Mouse (Mus musculus) midbrain, embryonic 10.5 days (tissue): ENCODE measurements around the gene Nat14. TPM values are rescaled to one million over a fixed set of nuclear protein-coding genes. Genes with fewer than 3 reads are reported as not detected.
A peak's percentile ranks its signal among the peaks of the same experiment; 100 is the strongest.

Experiments used
- DNase-seq: peaks from one replicate; pipeline ENCODE4 v3.0.0-alpha.2; 2017; ENCODE audit warnings: low spot score
- H3K27ac ChIP-seq: fragments of 300-500 bp; sonication (generic); replicated peaks from 2 replicates; pipeline ENCODE4 v1.5.1; 2016; ENCODE audit warnings: mild to moderate bottlenecking
- H3K27me3 ChIP-seq: fragments of 300-500 bp; sonication (generic); 2 replicates; pipeline ENCODE4 v1.6.1; 2016; ENCODE audit warnings: low read depth, mild to moderate bottlenecking; ENCODE audit not compliant: poor library complexity, severe bottlenecking
- H3K36me3 ChIP-seq: fragments of 300-500 bp; sonication (generic); 2 replicates; pipeline ENCODE4 v1.6.1; 2016; ENCODE audit warnings: mild to moderate bottlenecking, moderate library complexity
- H3K4me1 ChIP-seq: fragments of 300-500 bp; sonication (generic); 2 replicates; pipeline ENCODE4 v1.6.1; 2016
- H3K4me3 ChIP-seq: fragments of 300-500 bp; sonication (generic); 2 replicates; pipeline ENCODE4 v1.5.1; 2016; ENCODE audit warnings: mild to moderate bottlenecking, moderate library complexity
- H3K9me3 ChIP-seq: fragments of 300-500 bp; sonication (generic); replicated peaks from 2 replicates; pipeline ENCODE4 v1.6.1; 2016; ENCODE audit warnings: mild to moderate bottlenecking
- WGBS: fragments of 180-500 bp; shearing (Covaris S2); methylation state at CpG from one replicate; pipeline ENCODE4 v1.1.7; 2016; 5-methylcytosine and 5-hydroxymethylcytosine counted together
- polyA plus RNA-seq: library from polyadenylated mRNA; unstranded; fragments of >200 nt; fragmentation: Nextera tagmentation; extraction: Ambion mirVana; gene quantifications from 2 replicates; pipeline ENCODE4 v1.2.1, GENCODE M21; 2016

The Nat14 gene
- polyA plus RNA-seq, 1 experiment from 2014 or later = 10.4 TPM

- WGBS = 47% methylated on average over 2 of the region's 2 CpGs
- peak; percentile 71 for DNase-seq
- Histone ChIP-seq H3K27ac (no peak overlapping the region), H3K36me3 (no peaks in the 10 kb centered on the region), H3K9me3 (peaks cover 6% of the 10 kb centered on the region; the same call in 1 of the 2 replicates), H3K4me3 (no peak overlapping the region), H3K27me3 (no peaks in the 10 kb centered on the region), H3K4me1 (0 out of 2 replicates have a peak, but pooled peaks cover 3% of the 10 kb centered on the region)
These were observed 16.6 kb downstream of the Nat14 start for GRCm38 (mm10) chr7:4938456-4938855.

DNA sequence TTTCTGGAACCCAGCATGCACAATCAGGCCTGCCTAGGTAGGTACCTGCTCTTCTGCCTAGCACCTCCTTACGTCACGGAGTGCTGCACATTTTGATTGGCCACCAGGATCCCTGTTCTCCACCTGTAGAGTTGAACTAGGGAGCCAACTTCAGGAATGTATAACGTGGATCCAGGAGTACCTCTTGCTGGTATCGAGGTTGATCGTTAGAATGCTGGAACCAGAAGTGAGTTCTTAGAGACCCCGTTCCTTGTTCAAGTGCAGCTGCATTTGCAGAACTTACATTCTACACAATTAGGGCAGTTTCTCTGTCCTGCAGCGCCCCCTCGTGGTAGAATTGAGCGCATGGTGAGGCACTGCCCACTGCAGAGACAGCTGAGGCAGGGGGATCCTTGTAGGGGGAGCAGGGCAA lies 18.2 kb downstream of the Nat14 start:
- WGBS = 25% methylated on average over 9 of the region's 9 CpGs
- Histone ChIP-seq H3K27ac (no peak overlapping the region), H3K4me3 (no peak overlapping the region)

GRCm38 (mm10) chr7:4942673-4943072 lies 20.8 kb downstream of the Nat14 start:
- H3K4me1 ChIP-seq = 0 out of 2 replicates have a peak, but pooled peaks cover 5% of the 10 kb centered on the region
- 53% methylated on average over 5 of the region's 5 CpGs for WGBS
- H3K36me3 ChIP-seq = no peaks in the 10 kb centered on the region
- H3K27ac ChIP-seq = no peak overlapping the region
- H3K4me3 ChIP-seq = no peak overlapping the region
- DNase-seq = peak; percentile 10
- no peaks in the 10 kb centered on the region for H3K9me3 ChIP-seq
- no peaks in the 10 kb centered on the region for H3K27me3 ChIP-seq

More for the DNA sequence above, 18.2 kb downstream of the Nat14 start:
- Histone ChIP-seq H3K9me3 (no peaks in the 10 kb centered on the region), H3K4me1 (0 out of 2 replicates have a peak, but pooled peaks cover 5% of the 10 kb centered on the region), H3K36me3 (no peaks in the 10 kb centered on the region), H3K27me3 (no peaks in the 10 kb centered on the region)
- DNase-seq = peak; percentile 81

- Histone ChIP-seq H3K4me3 (peak overlapping the region; percentile 42), H3K4me1 (0 out of 2 replicates have a peak, but pooled peaks cover 5% of the 10 kb centered on the region), H3K9me3 (no peaks in the 10 kb centered on the region), H3K36me3 (no peaks in the 10 kb centered on the region), H3K27me3 (no peaks in the 10 kb centered on the region), H3K27ac (peak overlapping the region; percentile 59)
- peak; percentile 87 for DNase-seq
- WGBS = 20% methylated on average over 15 of the region's 15 CpGs
These were observed 21.5 kb downstream of the Nat14 start for GRCm38 (mm10) chr7:4943223-4943815.

DNA sequence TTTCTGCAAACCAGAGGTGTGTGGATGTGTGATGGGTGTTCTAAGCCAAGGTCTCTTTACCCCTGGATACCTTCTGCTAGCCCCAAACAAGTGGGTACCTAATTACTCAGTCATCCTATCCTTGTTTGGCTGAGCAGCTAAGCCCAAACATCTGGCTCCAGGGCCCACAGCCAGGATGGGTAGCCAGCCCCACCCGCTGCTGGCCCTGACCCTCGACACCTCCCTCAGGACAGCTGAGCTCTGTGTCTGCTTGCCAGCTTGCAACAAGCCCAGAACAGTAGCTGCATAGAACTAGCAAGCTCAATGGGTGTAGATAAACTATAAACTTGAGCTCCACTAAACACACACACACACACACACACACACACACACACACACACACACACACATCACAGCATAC lies 26.0 kb downstream of the Nat14 start:
- WGBS = 67% methylated on average over 2 of the region's 2 CpGs
- H3K9me3 ChIP-seq = no peaks in the 10 kb centered on the region
- 0 out of 2 replicates have a peak, but pooled peaks cover 5% of the 10 kb centered on the region for H3K4me1 ChIP-seq
- no peaks in the 10 kb centered on the region for H3K36me3 ChIP-seq
- DNase-seq = no peak
- H3K27me3 ChIP-seq = no peaks in the 10 kb centered on the region
- no peak overlapping the region for H3K4me3 ChIP-seq
- H3K27ac ChIP-seq = no peak overlapping the region

GRCm38 (mm10) chr7:4948386-4948785 lies 26.6 kb downstream of the Nat14 start:
- no peak overlapping the region for H3K4me3 ChIP-seq
- no peak for DNase-seq
- H3K36me3 ChIP-seq = no peaks in the 10 kb centered on the region
- H3K4me1 ChIP-seq = 0 out of 2 replicates have a peak, but pooled peaks cover 3% of the 10 kb centered on the region
- 83% methylated on average over 6 of the region's 6 CpGs for WGBS
- H3K27ac ChIP-seq = no peak overlapping the region
- no peaks in the 10 kb centered on the region for H3K27me3 ChIP-seq
- no peaks in the 10 kb centered on the region for H3K9me3 ChIP-seq

- Histone ChIP-seq H3K4me3 (no peak overlapping the region), H3K27ac (no peak overlapping the region), H3K9me3 (no peaks in the 10 kb centered on the region), H3K36me3 (no peaks in the 10 kb centered on the region), H3K4me1 (no peaks in the 10 kb centered on the region), H3K27me3 (no peaks in the 10 kb centered on the region)
- 89% methylated on average over 19 of the region's 19 CpGs for WGBS
- no peak for DNase-seq
These were observed 28.9 kb downstream of the Nat14 start for GRCm38 (mm10) chr7:4950561-4951342.

DNA sequence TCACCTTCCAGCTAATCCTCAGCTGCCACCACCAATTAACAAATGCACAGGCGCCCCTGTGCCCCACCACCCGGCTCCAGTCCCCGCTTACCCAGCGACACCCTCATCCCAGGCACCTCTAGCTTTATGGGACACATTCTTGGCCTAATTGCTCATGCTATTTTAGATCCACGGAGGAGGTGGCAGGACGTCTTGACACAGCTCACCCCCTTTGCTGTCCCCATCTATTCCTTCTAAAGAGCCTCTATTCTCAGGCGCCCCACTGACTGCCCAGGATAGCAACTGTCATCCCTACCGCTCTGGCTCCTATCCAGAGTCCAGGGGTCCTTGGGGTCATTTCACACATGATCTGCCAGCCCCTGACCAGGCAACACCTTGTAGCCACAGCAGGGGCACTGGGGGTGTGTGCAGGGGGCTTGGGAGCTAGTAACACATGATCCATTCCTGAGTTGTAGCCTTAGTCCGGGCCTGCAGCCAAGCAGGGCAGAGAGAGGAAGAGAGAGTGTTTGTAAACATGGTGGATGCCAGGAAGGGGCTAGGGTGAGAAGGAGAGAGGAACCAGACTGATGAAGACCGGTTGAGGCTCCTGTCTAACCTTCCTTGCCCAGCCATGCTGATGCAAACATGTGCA lies 32.1 kb downstream of the Nat14 start:
- Histone ChIP-seq H3K27me3 (no peaks in the 10 kb centered on the region), H3K4me3 (no peak overlapping the region), H3K27ac (no peak overlapping the region), H3K4me1 (no peaks in the 10 kb centered on the region), H3K36me3 (no peaks in the 10 kb centered on the region), H3K9me3 (no peaks in the 10 kb centered on the region)
- no peak for DNase-seq
- 32% methylated on average over 10 of the region's 10 CpGs for WGBS

DNA sequence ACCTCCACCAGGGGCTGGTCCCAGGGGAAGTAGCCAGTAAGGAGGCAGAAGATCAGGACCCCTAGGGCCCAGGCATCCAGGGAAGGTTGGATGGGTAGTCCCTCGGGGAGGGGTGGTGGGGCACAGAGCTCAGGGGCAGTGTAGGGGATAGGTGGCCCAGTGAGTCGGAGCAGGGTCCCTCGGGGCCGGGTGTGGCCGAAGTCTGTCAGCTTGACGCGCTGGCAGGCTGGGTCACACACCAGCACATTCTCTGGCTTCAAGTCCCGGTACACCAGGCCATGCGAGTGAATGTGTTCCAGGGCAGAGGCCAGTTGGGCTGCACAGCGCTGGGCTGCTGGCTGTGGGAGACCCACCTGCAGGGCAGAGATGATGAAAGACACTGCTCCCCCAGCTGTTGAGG lies 35.5 kb downstream of the Nat14 start:
- no peaks in the 10 kb centered on the region for H3K27me3 ChIP-seq
- H3K27ac ChIP-seq = no peak overlapping the region
- no peaks in the 10 kb centered on the region for H3K4me1 ChIP-seq
- no peak overlapping the region for H3K4me3 ChIP-seq
- DNase-seq = no peak
- H3K36me3 ChIP-seq = no peaks in the 10 kb centered on the region
- WGBS = 85% methylated on average over 10 of the region's 10 CpGs
- H3K9me3 ChIP-seq = no peaks in the 10 kb centered on the region

DNA sequence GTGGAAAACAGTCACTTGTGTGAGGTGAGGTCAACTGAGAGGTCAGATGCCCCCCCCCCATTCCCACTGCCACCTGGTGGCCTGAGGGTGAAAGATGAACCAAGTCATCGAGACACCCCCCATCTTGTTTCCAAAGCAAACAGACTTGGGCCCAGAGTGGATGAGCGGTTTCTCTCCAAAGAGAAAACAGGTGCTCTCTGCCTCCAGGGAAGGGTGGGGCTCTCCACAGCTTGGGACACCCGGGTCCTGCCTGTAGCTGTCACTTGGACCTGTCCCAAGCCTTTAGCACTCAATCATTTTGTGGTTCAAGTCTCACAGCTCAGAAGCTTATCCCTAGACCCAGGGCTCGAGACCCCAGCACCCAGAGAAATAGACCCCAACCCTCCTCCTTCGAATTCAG lies 41.7 kb downstream of the Nat14 start:
- Histone ChIP-seq H3K4me1 (peaks cover 5% of the 10 kb centered on the region; the same call in 1 of the 2 replicates), H3K27me3 (no peaks in the 10 kb centered on the region), H3K36me3 (no peaks in the 10 kb centered on the region), H3K27ac (no peak overlapping the region), H3K9me3 (no peaks in the 10 kb centered on the region), H3K4me3 (no peak overlapping the region)
- DNase-seq = no peak
- 77% methylated on average over 5 of the region's 5 CpGs for WGBS

DNA sequence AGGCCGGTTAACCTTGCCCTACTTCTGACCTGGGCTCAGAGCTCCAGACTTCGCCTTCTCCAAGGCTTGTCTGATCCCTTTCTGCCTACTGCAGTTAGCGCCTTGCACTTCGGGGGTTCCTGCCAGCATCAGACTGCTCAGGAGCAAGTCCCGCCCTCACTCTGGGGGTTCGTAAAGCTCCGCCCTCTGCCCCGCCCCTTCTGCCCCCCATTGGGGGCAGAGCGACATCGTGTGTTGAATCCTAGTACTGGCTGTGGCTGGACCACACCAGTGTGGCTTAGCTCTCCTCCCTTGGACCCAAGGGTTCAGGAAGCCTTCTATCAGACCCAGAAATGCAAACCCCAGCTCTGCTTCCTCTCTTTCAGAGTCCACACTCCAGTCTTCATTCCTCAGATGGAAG lies 42.4 kb downstream of the Nat14 start, which contains the start of gene Sbk2:
Gene Sbk2, minus strand, starts transcription at position 135 of the 400 bp plus-strand sequence.
- DNase-seq = peak; percentile 54
- Histone ChIP-seq H3K4me1 (peaks cover 5% of the 10 kb centered on the region; the same call in 1 of the 2 replicates), H3K9me3 (no peaks in the 10 kb centered on the region), H3K27me3 (no peaks in the 10 kb centered on the region), H3K36me3 (no peaks in the 10 kb centered on the region), H3K4me3 (peak within 1 kb of the TSS; percentile 31; the same call in 1 of the 2 replicates), H3K27ac (no peak within 1 kb of the TSS)
- WGBS = 8% methylated on average over 10 of the region's 10 CpGs

- Histone ChIP-seq H3K4me3 (no peak overlapping the region), H3K4me1 (peaks cover 5% of the 10 kb centered on the region; the same call in 1 of the 2 replicates), H3K9me3 (no peaks in the 10 kb centered on the region), H3K36me3 (no peaks in the 10 kb centered on the region), H3K27me3 (no peaks in the 10 kb centered on the region), H3K27ac (no peak overlapping the region)
- no peak for DNase-seq
- 85% methylated on average over 5 of the region's 5 CpGs for WGBS
These were observed 43.2 kb downstream of the Nat14 start for GRCm38 (mm10) chr7:4964988-4965387.
